Mouse (Mus musculus) CH12.LX (cell line): Measurements from ENCODE around the gene Zdhhc8.

ENCODE experiments used
- CTCF ChIP-seq, 2 experiments: IDR thresholded peaks in 1 of 2; conservative IDR thresholded peaks in 1 of 2; 2 replicates each; pipeline ENCODE4 v1.5.1; 2011 to 2012; ENCODE audit warnings: low read depth in 2 of 2, low read length in 2 of 2, improper control_type of control experiment in 1 of 2, inconsistent platforms in 1 of 2, mild to moderate bottlenecking in 1 of 2, moderate library complexity in 1 of 2
- EP300 ChIP-seq: IDR thresholded peaks from 2 replicates; pipeline ENCODE4 v1.6.1; 2011; ENCODE audit warnings: low read length, improper control_type of control experiment
- IRF4 ChIP-seq: IDR thresholded peaks from 2 replicates; pipeline ENCODE4 v1.6.1; 2014; ENCODE audit warnings: low read depth, mild to moderate bottlenecking, inconsistent platforms, low read length, improper control_type of control experiment
- MAZ ChIP-seq: IDR thresholded peaks from 2 replicates; pipeline ENCODE4 v1.6.1; 2012; ENCODE audit warnings: low read depth, mild to moderate bottlenecking, inconsistent platforms, low read length, improper control_type of control experiment, moderate library complexity
- PAX5 ChIP-seq: IDR thresholded peaks from 2 replicates; pipeline ENCODE4 v1.6.1; 2012; ENCODE audit warnings: low read length, inconsistent platforms, mixed read lengths
- POLR2A ChIP-seq: IDR thresholded peaks from 2 replicates; pipeline ENCODE4 v1.6.1; 2011; ENCODE audit warnings: low read depth, mild to moderate bottlenecking, improper control_type of control experiment, low read length
- POLR2AphosphoS2 ChIP-seq: IDR thresholded peaks from 2 replicates; pipeline ENCODE4 v1.6.1; 2011; ENCODE audit warnings: low read depth, low read length, improper control_type of control experiment
- RAD21 ChIP-seq: IDR thresholded peaks from 2 replicates; pipeline ENCODE4 v1.6.1; 2011; ENCODE audit warnings: low read depth, mild to moderate bottlenecking, low read length, improper control_type of control experiment, moderate library complexity
- TBP ChIP-seq: conservative IDR thresholded peaks from 2 replicates; pipeline ENCODE4 v1.6.1; 2011; ENCODE audit warnings: low read depth, low read length, improper control_type of control experiment
- UBTF ChIP-seq: IDR thresholded peaks from 2 replicates; pipeline ENCODE4 v1.6.1; 2012; ENCODE audit warnings: low read depth, mild to moderate bottlenecking, inconsistent platforms, low read length, improper control_type of control experiment, moderate library complexity
- USF1 ChIP-seq: IDR thresholded peaks from 2 replicates; pipeline ENCODE4 v1.6.1; 2014; ENCODE audit warnings: low read depth, mild to moderate bottlenecking, inconsistent platforms, low read length, improper control_type of control experiment
- ZC3H11A ChIP-seq: IDR thresholded peaks from 2 replicates; pipeline ENCODE4 v1.6.1; 2012; ENCODE audit warnings: low read depth, mild to moderate bottlenecking, inconsistent platforms, low read length, improper control_type of control experiment
- ZKSCAN1 ChIP-seq: IDR thresholded peaks from 2 replicates; pipeline ENCODE4 v1.6.1; 2012; ENCODE audit warnings: low read depth, inconsistent platforms, low read length, improper control_type of control experiment, borderline replicate concordance

- TF ChIP-seq PAX5 (no peak), UBTF (no peak), RAD21 (no peak), EP300 (no peak), CTCF (conservative IDR thresholded peaks at IDR 0.05 in 1 of 2, IDR thresholded peaks at IDR 0.05 in 1 of 2; ENCODE audit: low read depth in 2 of 2, low read length in 2 of 2) (no peak), POLR2AphosphoS2 (no peak), IRF4 (no peak), POLR2A (no peak), MAZ (no peak), ZC3H11A (no peak), ZKSCAN1 (no peak), USF1 (no peak), TBP (no peak)
Measured at GRCm38 (mm10) chr16:18187221-18187620, 47.7 kb downstream of the Zdhhc8 start.
